Mouse (Mus musculus) liver, embryonic 13.5 days (tissue): Measurements from ENCODE around the gene Zfp697. TPM values are rescaled to one million over a fixed set of nuclear protein-coding genes. Genes with fewer than 3 reads are reported as not detected.
"Not testable (repeated sequence)": the region's sequence is repeated elsewhere in the genome, so short reads cannot be mapped to it uniquely, and the experiment has no call there.

Source experiments
- ATAC-seq: fragments of 200-750 bp; cut with Nextera tagmentation; 2 replicates; pipeline ENCODE4 v1.8.0; 2017; ENCODE audit warnings: low read depth, mild to moderate bottlenecking, moderate number of reproducible peaks, moderate library complexity
- DNase-seq: peaks from one replicate; pipeline ENCODE4 v3.0.0; 2022
- H3K27ac ChIP-seq: fragments of 300-500 bp; sonication (generic); 2 replicates; pipeline ENCODE4 v1.5.1; 2015; ENCODE audit warnings: moderate library complexity, mild to moderate bottlenecking, inconsistent platforms
- H3K27me3 ChIP-seq: fragments of 300-500 bp; sonication (generic); 2 replicates; pipeline ENCODE4 v1.6.1; 2015; ENCODE audit warnings: mild to moderate bottlenecking, inconsistent platforms
- H3K36me3 ChIP-seq: fragments of 300-500 bp; sonication (generic); 2 replicates; pipeline ENCODE4 v1.6.1; 2015; ENCODE audit warnings: mild to moderate bottlenecking, inconsistent platforms
- H3K4me1 ChIP-seq: fragments of 300-500 bp; sonication (generic); replicated peaks from 2 replicates; pipeline ENCODE4 v1.6.1; 2015; ENCODE audit warnings: inconsistent platforms
- H3K4me2 ChIP-seq: fragments of 300-500 bp; sonication (generic); 2 replicates; pipeline ENCODE4 v1.6.1; 2015; ENCODE audit warnings: inconsistent platforms, mild to moderate bottlenecking, moderate library complexity
- H3K4me3 ChIP-seq: fragments of 300-500 bp; sonication (generic); replicated peaks from 2 replicates; pipeline ENCODE4 v1.5.1; 2015; ENCODE audit warnings: mild to moderate bottlenecking, inconsistent platforms
- H3K9ac ChIP-seq: fragments of 300-500 bp; sonication (generic); 2 replicates; pipeline ENCODE4 v1.6.1; 2015; ENCODE audit warnings: mild to moderate bottlenecking, inconsistent platforms
- H3K9me3 ChIP-seq: fragments of 300-500 bp; sonication (generic); replicated peaks from 2 replicates; pipeline ENCODE4 v1.6.1; 2016; ENCODE audit warnings: inconsistent platforms
- WGBS: fragments of 180-500 bp; shearing (Covaris S2); methylation state at CpG from one replicate; pipeline ENCODE4 v1.1.7; 2015; ENCODE audit not compliant: insufficient replicate concordance; 5-methylcytosine and 5-hydroxymethylcytosine counted together
- polyA plus RNA-seq: library from polyadenylated mRNA; unstranded; fragments of >200 nt; fragmentation: Nextera tagmentation; extraction: Ambion mirVana; gene quantifications from 2 replicates; pipeline ENCODE4 v1.2.1, GENCODE M21; 2015

The Zfp697 gene
- polyA plus RNA-seq, 1 experiment from 2014 or later = 2.8 TPM

DNA sequence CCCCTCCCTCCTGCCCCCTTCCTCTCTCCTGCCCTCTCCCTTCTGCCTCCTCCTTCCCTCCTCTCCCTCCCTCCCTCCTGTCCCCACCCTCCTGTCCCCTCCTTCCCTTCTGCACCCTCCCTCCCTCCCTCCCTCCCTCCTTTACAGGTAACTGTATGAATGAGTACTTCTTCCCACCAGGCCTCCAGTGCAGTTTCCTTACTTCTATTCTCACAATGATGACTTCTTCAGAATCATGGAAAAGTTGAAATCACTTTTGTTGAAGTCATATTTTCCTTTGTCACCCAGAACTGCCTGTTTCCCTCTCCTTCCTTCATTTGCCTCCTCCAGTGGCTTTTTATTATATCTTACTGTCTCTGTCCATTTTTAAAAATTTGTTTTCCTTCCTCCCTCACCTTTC lies 231.7 kb downstream of the Zfp697 start:
- H3K27me3 ChIP-seq = no peaks in the 10 kb centered on the region
- ATAC-seq (no peak), DNase-seq (no peak)
- no peak overlapping the region for H3K27ac ChIP-seq
- no peak overlapping the region for H3K9ac ChIP-seq
- H3K4me3 ChIP-seq = no peak overlapping the region
- no peaks in the 10 kb centered on the region for H3K4me1 ChIP-seq
- 0 out of 2 replicates have a peak, but pooled peaks cover 3% of the 10 kb centered on the region for H3K36me3 ChIP-seq
- H3K4me2 ChIP-seq = no peak overlapping the region
- 0 out of 2 replicates have a peak, but pooled peaks cover 4% of the 10 kb centered on the region for H3K9me3 ChIP-seq

DNA sequence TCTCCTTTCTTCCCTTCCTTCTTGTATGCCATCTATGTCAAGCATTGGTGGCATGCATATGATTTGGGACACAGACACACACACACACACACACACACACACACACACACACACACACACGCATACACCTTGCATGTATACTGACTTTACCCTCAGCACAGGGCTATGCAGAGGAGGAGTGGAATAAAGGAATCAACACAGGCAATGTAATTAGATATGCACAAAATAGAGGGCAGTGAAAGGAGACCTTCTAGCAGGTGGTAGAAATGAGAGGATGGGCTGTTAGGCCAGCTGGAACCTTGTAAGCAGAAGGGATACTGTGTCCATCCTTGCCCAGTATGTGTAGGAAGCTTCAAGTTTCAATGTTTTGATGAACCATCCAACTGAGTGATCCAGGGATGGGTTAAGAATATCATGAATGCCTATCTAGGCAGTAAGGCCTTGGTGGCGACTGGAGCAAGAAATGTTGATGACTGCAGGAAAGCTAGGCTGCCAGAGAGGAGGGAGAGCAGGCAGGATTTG lies 232.2 kb downstream of the Zfp697 start:
- H3K4me3 ChIP-seq, H3K27ac ChIP-seq, DNase-seq, H3K4me2 ChIP-seq, ATAC-seq, H3K36me3 ChIP-seq, H3K9me3 ChIP-seq, H3K9ac ChIP-seq, H3K4me1 ChIP-seq, H3K27me3 ChIP-seq: not testable (repeated sequence)
- 39% methylated on average over 2 of the region's 2 CpGs for WGBS

GRCm38 (mm10) chr3:98616244-98616643 lies 234.0 kb downstream of the Zfp697 start:
- not testable (repeated sequence) for H3K9ac ChIP-seq, H3K27ac ChIP-seq, H3K4me2 ChIP-seq, H3K9me3 ChIP-seq, H3K4me1 ChIP-seq, DNase-seq, H3K27me3 ChIP-seq, H3K36me3 ChIP-seq, H3K4me3 ChIP-seq
- 0 out of 2 replicates have a peak, but pooled peaks have one; percentile 20 for ATAC-seq
- WGBS = 19% methylated on average over 2 of the region's 2 CpGs

GRCm38 (mm10) chr3:98616786-98617185 lies 234.5 kb downstream of the Zfp697 start:
- not testable (repeated sequence) for H3K27me3 ChIP-seq, H3K36me3 ChIP-seq, H3K9ac ChIP-seq, H3K4me2 ChIP-seq, H3K9me3 ChIP-seq, ATAC-seq, H3K4me1 ChIP-seq, DNase-seq, H3K4me3 ChIP-seq, H3K27ac ChIP-seq
- WGBS = 55% methylated on average over 1 of the region's 1 CpGs

- 54% methylated on average over 3 of the region's 3 CpGs for WGBS
- H3K4me3 ChIP-seq = no peak overlapping the region
- H3K4me1 ChIP-seq = no peaks in the 10 kb centered on the region
- no peaks in the 10 kb centered on the region for H3K9me3 ChIP-seq
- ATAC-seq = no peak
- no peak overlapping the region for H3K9ac ChIP-seq
- no peaks in the 10 kb centered on the region for H3K36me3 ChIP-seq
- no peak for DNase-seq
- H3K27ac ChIP-seq = no peak overlapping the region
- H3K27me3 ChIP-seq = no peaks in the 10 kb centered on the region
- no peak overlapping the region for H3K4me2 ChIP-seq
These were observed 247.4 kb downstream of the Zfp697 start for GRCm38 (mm10) chr3:98629633-98630032.

DNA sequence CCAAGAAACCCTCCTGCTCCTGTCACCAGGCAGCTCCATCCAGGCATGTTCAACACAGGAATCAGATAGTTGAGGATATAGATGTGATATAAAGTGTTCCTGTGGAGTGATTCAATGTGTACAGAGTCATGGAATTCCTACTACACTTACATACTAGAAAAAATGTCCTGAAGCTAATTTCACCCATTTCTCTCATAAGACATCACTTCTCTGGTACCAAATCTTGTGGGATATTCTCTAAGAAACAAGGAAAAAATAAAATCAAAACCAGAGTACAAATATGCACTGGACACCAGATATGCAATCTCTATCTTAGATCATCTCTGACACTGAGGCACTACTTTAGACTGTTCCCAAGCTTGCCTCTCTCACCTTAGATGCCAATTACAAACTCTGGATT lies 247.9 kb downstream of the Zfp697 start, which contains the start of gene Hsd3b5:
Hsd3b5 (minus strand) TSS at position 101 of the 400 bp plus-strand sequence.
- H3K4me2 ChIP-seq = no peak within 1 kb of the TSS
- no peak for DNase-seq
- H3K9me3 ChIP-seq = no peaks in the 10 kb centered on the region
- no peaks in the 10 kb centered on the region for H3K4me1 ChIP-seq
- H3K27ac ChIP-seq = no peak within 1 kb of the TSS
- ATAC-seq = no peak
- H3K4me3 ChIP-seq = no peak within 1 kb of the TSS
- H3K9ac ChIP-seq = no peak within 1 kb of the TSS
- H3K27me3 ChIP-seq = no peaks in the 10 kb centered on the region
- no peaks in the 10 kb centered on the region for H3K36me3 ChIP-seq

- H3K27me3 ChIP-seq = no peaks in the 10 kb centered on the region
- no peak overlapping the region for H3K9ac ChIP-seq
- no peaks in the 10 kb centered on the region for H3K4me1 ChIP-seq
- H3K4me3 ChIP-seq = no peak overlapping the region
- H3K36me3 ChIP-seq = no peaks in the 10 kb centered on the region
- no peak overlapping the region for H3K4me2 ChIP-seq
- 63% methylated on average over 1 of the region's 1 CpGs for WGBS
- ATAC-seq = no peak
- H3K27ac ChIP-seq = no peak overlapping the region
- no peak for DNase-seq
- no peaks in the 10 kb centered on the region for H3K9me3 ChIP-seq
These were observed 252.9 kb downstream of the Zfp697 start for GRCm38 (mm10) chr3:98635145-98635544.

GRCm38 (mm10) chr3:98680786-98681185 lies 298.5 kb downstream of the Zfp697 start:
- no peak overlapping the region for H3K9ac ChIP-seq
- H3K9me3 ChIP-seq = no peaks in the 10 kb centered on the region
- no peak overlapping the region for H3K27ac ChIP-seq
- no peaks in the 10 kb centered on the region for H3K4me1 ChIP-seq
- H3K36me3 ChIP-seq = no peaks in the 10 kb centered on the region
- H3K4me2 ChIP-seq = no peak overlapping the region
- H3K4me3 ChIP-seq = no peak overlapping the region
- ATAC-seq (no peak), DNase-seq (no peak)
- no peaks in the 10 kb centered on the region for H3K27me3 ChIP-seq

- Histone ChIP-seq H3K27me3 (no peaks in the 10 kb centered on the region), H3K4me2 (no peak overlapping the region), H3K9ac (no peak overlapping the region), H3K27ac (no peak overlapping the region), H3K9me3 (no peaks in the 10 kb centered on the region), H3K36me3 (no peaks in the 10 kb centered on the region), H3K4me3 (no peak overlapping the region), H3K4me1 (no peaks in the 10 kb centered on the region)
- DNase-seq (no peak), ATAC-seq (no peak)
- WGBS = 42% methylated on average over 1 of the region's 1 CpGs
These were observed 300.1 kb downstream of the Zfp697 start for GRCm38 (mm10) chr3:98682401-98682800.

GRCm38 (mm10) chr3:98720740-98721139 lies 338.5 kb downstream of the Zfp697 start:
- Histone ChIP-seq H3K9ac (no peak overlapping the region), H3K4me2 (no peak overlapping the region), H3K9me3 (no peaks in the 10 kb centered on the region), H3K27ac (no peak overlapping the region), H3K27me3 (no peaks in the 10 kb centered on the region), H3K4me3 (no peak overlapping the region), H3K4me1 (no peaks in the 10 kb centered on the region), H3K36me3 (no peaks in the 10 kb centered on the region)
- ATAC-seq (no peak), DNase-seq (no peak)

DNA sequence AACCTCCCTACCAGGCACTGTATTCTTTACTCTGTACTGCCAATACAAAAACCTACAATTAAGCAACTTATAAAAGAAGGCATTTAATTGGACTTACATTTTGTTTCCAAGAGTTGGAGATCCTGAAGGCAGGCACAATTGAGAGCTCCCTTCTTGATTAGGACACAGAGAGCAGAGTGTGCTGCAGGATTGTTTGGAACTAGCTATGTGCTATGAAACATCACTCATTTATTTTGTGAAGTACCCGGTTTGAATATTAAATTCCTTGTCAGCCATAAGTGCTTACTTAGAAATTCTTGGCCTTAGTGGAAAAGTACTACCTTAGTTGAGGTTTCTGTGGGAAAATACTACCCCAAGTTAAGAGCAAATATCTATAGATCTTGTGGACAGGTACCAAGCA lies 342.1 kb downstream of the Zfp697 start, which contains the start of gene Hsd3b2:
Hsd3b2 (minus strand) TSS at position 168 of the 400 bp plus-strand sequence.
- Histone ChIP-seq H3K4me3 (no peak within 1 kb of the TSS), H3K9me3 (no peaks in the 10 kb centered on the region), H3K4me2 (no peak within 1 kb of the TSS), H3K36me3 (no peaks in the 10 kb centered on the region), H3K27me3 (no peaks in the 10 kb centered on the region), H3K4me1 (no peaks in the 10 kb centered on the region), H3K27ac (no peak within 1 kb of the TSS), H3K9ac (no peak within 1 kb of the TSS)
- no peak for ATAC-seq
- no peak for DNase-seq
- 53% methylated on average over 1 of the region's 1 CpGs for WGBS

- DNase-seq (no peak), ATAC-seq (no peak)
These were observed 344.0 kb downstream of the Zfp697 start for GRCm38 (mm10) chr3:98726281-98726680.

More at GRCm38 (mm10) chr3:98726281-98726680, 344.0 kb downstream of the Zfp697 start:
- H3K9me3 ChIP-seq = no peaks in the 10 kb centered on the region
- H3K4me3 ChIP-seq = no peak overlapping the region
- no peaks in the 10 kb centered on the region for H3K36me3 ChIP-seq
- WGBS = 59% methylated on average over 2 of the region's 2 CpGs
- H3K27me3 ChIP-seq = no peaks in the 10 kb centered on the region
- no peak overlapping the region for H3K27ac ChIP-seq
- no peak overlapping the region for H3K4me2 ChIP-seq
- H3K9ac ChIP-seq = no peak overlapping the region
- no peaks in the 10 kb centered on the region for H3K4me1 ChIP-seq
